Mouse (Mus musculus) retina, postnatal 1 day (tissue): ENCODE measurements around the gene Pakap.

Experiments used
- DNase-seq: peaks from one replicate; pipeline ENCODE4 v3.0.0-alpha.2; 2012

Gene Pakap

GRCm38 (mm10) chr4:57626921-57627320 lies 58.9 kb downstream of the Pakap start:
- no peak for DNase-seq

DNA sequence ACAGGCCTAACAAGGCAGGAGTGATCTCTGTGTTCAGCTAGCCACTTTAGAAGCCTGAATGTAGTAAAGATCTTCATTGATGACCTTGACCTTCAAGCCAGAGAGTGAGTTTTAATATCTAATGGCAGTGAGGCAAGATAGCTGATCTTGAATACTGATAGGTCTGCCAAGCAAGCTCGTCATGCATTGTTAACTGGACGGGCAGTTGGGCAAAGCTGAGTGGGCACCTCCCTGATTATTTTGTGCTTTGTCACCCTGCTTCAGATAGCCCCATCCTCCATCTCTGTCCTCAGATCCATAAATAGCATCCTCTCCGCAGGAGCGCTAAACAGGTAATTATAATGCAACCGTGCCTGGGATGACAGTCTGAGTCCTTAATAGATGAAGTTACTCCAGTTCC lies 64.4 kb downstream of the Pakap start:
- no peak for DNase-seq

GRCm38 (mm10) chr4:57633052-57633451 lies 65.1 kb downstream of the Pakap start:
- no peak for DNase-seq

GRCm38 (mm10) chr4:57634956-57635355 lies 67.0 kb downstream of the Pakap start:
- DNase-seq = peak; percentile 10

GRCm38 (mm10) chr4:57636782-57637482 lies 69.0 kb downstream of the Pakap start:
- no peak for DNase-seq

DNA sequence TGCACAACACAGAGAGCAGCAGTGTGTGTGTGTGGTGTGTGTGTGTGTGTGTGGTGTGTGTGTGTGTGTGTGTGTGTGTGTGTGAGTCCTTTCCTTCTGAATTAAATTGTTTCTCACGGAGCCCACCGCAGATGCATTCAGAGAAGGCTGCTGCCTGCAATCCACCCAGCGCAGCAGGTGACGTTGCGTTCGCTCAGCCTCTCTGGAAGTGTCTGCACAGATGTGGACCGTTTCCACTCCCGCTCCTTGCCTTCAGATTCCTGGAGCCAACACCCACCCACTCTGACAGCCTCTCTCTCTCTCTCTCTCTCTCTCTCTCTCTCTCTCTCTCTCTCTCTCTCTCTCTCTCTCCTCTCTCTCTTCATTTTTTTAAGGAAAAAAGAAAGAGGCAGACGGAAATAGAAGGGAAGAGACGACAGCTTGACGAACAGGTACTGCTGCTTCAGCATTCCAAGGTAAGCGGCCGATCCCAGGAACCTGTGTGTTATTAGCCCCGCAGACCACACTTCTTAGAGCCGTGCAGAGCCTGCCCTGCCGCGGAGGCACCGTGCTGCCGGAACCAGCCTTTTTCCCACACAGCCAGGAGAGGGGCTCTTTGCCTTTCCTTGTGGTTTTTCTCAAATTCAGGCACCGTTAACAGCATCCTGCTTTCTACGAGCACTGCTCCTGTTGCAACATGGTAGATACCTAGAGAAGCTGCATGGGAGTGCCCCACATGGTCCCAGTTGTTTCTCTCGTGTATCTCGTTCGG lies 69.8 kb downstream of the Pakap start:
- DNase-seq = peak; percentile 56

GRCm38 (mm10) chr4:57638941-57639340 lies 71.0 kb downstream of the Pakap start:
- no peak for DNase-seq

GRCm38 (mm10) chr4:57640222-57640621 lies 72.2 kb downstream of the Pakap start:
- DNase-seq = peak; percentile 15

DNA sequence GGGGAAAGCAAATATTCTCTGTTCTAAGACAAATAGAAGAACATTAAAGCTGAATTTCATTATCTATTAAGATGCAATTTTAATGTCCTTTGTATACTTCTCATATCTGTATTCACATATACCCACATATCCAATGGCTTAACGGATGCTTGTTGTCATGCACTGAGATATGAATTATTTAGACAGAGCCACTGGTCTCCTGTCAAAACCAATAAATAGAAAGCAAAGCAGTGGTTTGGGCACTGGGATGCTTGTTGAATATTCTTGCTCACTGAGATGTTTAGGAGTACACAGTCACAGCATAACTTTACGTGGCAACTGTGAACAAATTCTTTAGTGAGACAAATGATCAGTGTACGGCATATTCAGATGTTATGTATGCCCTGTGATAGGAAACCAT lies 73.0 kb downstream of the Pakap start:
- DNase-seq = peak; percentile 50

GRCm38 (mm10) chr4:57650994-57651393 lies 83.0 kb downstream of the Pakap start:
- no peak for DNase-seq

DNA sequence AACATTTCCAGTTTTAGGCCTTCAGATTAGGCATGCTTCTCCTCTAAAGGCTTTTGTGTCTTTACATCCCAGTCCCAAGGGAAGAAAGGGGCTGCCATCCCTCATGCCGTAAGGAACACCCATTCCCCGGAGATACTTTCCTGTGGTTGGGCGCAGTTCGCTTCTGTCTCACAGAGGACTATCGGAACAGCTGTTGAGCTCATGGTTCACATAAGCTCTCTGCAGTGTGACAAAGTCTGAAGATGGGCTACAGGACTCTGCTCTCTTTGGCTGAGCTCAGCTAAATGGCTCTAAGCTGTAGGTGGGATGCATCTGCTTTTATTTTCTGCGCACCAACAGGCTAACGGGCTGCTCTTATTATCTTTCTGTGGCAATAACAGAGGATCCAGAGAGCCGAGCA lies 83.6 kb downstream of the Pakap start:
- DNase-seq = no peak

- no peak for DNase-seq
Measured at GRCm38 (mm10) chr4:57652185-57652904, 84.4 kb downstream of the Pakap start.

GRCm38 (mm10) chr4:57655966-57656365 lies 88.0 kb downstream of the Pakap start:
- no peak for DNase-seq

GRCm38 (mm10) chr4:57656388-57656787 lies 88.4 kb downstream of the Pakap start:
- DNase-seq = no peak

GRCm38 (mm10) chr4:57656861-57657260 lies 88.9 kb downstream of the Pakap start:
- no peak for DNase-seq

DNA sequence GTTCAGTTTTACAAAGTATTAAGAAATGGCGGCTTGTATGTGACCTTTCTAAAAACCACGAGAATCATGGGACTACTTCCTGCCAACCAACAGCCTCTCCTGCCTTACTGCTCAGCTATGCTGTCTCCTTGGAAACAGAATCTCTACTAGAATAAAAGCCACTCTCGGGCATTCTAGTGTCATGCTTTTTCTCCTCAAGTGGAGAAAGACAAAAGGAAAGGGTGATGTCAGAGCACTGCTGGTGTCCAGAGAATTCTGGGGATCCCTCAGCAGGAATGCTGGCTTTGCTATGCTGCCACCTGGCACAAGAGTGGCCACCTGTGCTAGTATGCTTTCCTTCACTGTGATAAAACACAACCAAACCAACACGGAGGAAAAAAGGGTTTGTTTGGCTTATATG lies 92.5 kb downstream of the Pakap start:
- peak; percentile 70 for DNase-seq

DNA sequence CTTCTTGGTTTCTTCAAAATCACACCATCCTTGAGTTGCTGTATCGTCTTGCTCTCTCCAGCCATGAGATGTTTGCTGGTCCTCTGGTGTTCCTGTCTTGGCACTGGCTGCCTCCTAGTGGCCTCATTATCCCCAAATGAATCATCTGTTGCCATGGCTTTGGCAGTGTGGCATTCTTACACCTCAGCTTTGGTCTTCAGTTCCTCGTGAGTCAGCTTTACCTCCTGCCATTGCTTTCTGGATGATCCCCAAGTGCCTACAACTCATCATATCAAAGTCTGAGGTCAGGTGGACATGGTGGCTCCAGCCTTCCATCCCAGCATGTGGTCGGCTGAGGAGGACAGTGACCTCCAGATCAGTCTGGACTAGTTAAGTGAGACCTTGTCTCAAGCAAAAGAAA lies 98.1 kb downstream of the Pakap start:
- DNase-seq = no peak

DNA sequence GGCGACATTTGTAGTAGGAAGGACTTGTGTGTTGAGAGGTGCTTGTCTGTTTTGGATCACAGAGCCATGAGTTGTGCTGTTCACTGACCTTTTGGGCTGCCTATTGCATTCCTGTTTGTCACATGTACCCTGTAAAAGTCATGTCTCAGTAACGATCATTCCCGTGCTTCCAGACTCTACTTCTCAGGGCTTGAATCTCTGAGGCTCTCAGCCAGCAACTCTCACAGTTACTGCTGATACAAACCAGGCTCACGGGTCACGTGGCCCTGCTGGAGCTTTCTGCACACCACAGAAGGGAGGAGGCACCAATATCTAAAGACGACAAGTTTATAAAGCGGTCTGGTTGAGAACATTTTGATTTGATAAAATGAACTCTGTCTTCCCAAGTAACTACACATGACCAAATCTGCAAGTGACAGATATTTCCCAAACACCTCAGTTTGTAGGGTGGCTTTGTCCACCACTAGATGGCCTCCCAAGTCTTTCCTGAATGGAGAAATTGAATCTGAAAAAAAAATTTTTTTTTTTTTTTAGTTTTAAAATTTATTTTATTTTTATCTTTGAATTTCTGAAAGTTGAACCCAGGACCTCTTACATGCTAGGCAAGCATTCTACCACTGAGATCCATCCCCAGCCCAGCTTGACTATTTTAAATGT lies 103.0 kb downstream of the Pakap start:
- no peak for DNase-seq

DNA sequence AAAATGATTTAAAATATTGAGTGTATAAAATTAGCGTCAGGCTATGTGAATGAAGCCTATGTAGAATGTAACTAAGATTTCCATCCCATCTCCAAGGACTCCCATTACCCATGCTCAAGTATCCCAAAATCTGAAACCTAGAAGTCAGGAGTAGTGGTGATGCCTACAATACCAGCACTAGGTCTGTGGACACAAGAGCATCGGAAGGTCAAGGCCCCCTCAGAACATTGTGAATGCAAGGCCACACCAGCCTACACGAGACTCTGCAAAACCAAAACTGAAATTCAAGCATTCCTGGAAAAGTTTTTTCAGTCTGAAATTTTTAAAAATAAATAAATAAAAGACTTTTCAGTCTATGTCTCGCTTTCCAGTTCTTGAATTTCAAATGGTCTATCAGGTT lies 104.6 kb downstream of the Pakap start:
- DNase-seq = no peak

DNA sequence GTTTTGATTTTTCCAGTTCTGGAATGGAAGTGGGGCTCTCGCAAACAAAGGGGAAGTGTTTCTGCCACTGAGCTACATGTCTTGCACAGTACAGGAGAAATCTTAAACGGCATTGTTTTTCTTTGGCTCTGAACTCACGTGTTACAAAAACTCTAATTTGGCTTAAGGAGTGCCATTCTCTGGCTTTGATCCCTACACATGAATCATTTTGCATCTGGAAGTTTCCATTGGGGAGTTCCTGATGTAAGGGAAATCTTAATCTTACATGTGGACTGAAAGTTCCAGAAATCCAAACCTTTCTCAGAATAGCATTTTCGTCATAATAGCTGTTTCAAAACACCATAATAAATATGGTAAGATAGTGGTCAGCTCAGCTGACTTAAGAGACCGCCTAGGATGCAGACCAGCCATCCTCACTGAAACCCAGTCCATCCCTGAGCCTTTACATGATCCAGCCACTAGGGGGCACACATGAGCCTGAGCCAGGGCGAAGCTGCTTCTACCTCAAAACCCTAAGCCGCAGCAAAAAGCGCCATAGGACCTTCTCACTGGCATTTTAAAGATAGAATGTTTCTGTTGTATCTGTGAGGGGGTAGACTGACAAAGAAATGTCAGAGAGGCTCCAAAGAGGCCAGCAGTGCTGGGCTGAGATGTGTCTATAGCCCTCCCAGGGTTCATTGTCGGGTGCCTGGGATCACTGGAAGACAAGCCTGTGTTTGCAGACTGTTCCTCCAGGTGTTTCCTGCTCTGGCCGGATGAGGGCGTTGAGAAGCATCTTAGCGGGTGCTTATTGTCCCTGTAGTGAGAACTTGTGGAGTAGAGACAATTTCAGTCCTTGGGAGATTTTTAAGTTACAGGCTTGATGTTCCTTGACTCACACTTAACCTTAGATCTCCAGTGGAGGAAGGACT lies 105.3 kb downstream of the Pakap start:
- DNase-seq = peak; percentile 83

DNA sequence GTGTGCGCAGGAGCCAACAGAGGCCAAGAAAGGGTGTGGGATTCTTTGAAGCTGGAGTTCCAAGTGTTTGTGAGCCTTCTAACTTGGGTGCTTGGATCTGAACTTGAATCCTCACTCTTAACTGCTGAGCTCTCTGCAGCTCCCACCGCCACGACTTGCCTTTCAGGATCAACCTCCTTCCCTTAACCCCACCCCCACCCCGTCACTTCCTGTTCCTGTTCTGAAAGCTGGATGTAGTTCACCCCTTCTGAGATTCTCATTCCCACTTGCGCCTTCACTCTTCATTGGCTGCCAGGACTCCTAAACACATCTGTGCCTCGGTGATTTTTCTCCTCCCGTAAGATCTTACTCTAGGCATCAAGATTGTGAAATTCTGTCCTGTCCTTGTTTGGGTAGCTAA lies 106.4 kb downstream of the Pakap start:
- no peak for DNase-seq

- peak; percentile 51 for DNase-seq
Measured at GRCm38 (mm10) chr4:57675387-57675786, 107.4 kb downstream of the Pakap start.
